Mouse (Mus musculus) left cerebral cortex, adult 8-10 months (tissue): ENCODE data around the gene Thbs1. TPM values are rescaled to one million over a fixed set of nuclear protein-coding genes. Genes with fewer than 3 reads are reported as not detected.
A peak's percentile ranks its signal among the peaks of the same experiment; 100 is the strongest.

ENCODE experiments used
- DNase-seq, 2 experiments: peaks; one replicate each; pipeline ENCODE4 v3.0.0; 2022; ENCODE audit warnings: low spot score in 2 of 2
- total RNA-seq, 4 experiments: library from RNA; stranded (reverse); gene quantifications; 2 replicates each; pipeline ENCODE4 v1.2.4; 2022

The Thbs1 gene
- total RNA-seq, result 1 to 10 TPM; 2.1 to 2.9 (median 2.3) TPM

DNA sequence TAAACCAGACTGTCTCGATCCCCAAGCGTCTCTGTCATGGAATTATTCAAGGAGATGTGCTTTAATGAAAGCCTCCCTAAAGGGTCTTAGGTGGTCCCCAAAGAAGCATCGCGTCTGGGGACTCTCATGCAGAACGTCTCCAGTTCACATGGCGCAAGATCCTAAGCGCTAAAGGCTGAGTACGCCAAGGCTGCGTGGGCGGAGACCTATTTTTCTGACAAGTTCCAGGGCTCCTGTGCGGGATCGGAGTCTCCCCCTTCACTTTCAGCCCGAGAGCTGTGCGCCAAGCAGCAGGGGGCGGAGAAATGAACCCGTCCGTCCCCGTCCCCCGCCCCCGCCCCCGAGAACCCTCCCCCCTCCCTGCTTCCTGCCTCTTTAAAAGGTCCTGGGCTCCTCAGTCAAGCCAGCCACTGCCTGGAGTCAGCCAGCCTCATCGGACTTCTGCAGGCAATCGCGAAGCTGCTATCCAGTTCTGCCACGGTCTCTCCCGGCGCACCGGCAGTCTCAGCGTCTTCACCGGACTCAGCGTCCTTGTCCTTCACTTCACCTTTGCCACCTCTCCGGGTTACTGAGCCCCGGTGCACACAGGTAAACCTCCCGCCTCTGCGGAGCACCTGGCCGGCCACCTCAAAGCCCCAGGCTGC is at the start of gene Thbs1:
Thbs1 (plus strand) TSS at position 389 of the 644 bp plus-strand sequence.
- DNase-seq, result peak; percentile 37 to 54

DNA sequence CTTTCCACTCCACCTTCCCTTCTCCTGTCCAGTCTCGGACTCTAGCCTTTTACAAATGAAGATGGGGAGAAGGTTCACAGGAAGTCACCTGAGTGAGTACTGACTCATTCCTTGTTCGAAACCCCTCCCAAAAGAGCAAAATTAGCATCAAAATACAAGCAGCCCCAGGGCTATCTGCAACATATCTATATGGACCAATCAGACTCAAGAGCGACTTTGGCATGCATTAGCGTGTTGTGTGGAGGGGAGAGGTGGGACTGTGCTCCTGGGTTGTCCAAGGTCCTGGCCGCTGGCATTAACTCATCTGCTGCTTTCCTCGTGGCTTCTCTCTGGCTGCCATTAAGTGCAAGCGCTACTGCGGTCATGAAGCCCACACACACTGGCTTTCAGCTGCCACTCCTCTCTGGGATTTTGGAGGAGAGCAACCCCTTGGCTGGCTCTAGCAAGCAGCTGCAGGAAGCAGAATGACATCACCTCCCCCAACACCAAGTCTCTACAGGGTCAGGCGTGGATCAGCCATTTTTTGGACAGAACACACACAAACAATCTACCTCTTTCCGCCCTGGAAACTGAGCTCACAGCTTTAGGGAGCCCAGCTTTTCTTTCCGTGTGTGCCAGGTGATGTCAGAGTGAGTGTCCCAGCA is 47.4 kb upstream of the Thbs1 start:
- no peak for DNase-seq

DNA sequence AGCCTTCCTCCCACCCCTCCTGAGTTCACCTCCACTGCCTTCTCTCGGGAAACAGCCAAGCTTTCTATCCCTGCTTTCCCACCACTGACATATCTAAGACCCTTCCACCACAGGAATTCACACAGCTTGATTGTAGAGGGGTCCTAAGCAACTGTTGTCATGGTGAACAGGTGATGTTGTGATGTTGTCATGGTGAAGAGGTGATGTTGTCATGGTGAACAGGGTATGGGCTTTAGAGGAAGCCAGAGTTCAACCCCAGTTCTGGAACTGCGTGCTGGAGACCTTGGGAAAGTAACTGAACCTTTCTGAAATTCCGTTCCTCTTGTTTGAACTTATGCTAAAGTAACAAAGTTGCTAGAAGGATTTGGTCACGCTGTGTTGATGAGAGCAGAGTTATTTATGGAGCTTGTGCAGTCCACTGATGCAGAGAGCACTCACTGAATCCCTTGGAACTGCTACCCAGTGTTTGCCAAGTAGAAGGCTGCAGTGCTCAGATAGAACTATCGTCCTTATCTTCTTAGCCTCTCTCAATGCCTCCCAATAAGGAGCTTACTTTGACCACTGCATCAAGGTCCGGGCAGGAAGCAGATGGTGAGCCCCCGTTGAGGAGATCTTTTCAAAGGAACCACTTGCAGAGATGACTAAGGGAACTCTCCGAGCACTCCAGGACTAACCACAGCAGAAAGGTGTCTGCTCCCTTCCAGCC is 45.5 kb upstream of the Thbs1 start:
- DNase-seq, result no peak

DNA sequence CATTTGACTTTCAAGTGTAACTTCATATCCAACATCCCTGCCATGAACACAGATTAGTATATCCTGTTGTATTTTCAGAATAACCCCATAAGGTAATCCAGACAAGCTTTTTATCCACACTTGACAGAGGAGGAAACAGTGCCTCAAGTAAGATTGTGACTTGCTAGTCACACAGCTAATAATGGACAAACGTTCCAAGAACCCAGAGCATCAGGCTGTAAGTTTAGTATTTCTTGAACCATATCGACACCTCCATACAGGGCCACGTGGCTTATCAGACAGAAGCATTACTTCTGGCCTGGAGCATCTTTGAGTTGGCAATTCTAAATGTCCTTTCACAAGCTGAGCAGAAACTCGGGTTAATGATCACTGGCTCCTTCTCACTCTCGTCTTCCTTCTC is 41.7 kb upstream of the Thbs1 start:
- no peak for DNase-seq

DNA sequence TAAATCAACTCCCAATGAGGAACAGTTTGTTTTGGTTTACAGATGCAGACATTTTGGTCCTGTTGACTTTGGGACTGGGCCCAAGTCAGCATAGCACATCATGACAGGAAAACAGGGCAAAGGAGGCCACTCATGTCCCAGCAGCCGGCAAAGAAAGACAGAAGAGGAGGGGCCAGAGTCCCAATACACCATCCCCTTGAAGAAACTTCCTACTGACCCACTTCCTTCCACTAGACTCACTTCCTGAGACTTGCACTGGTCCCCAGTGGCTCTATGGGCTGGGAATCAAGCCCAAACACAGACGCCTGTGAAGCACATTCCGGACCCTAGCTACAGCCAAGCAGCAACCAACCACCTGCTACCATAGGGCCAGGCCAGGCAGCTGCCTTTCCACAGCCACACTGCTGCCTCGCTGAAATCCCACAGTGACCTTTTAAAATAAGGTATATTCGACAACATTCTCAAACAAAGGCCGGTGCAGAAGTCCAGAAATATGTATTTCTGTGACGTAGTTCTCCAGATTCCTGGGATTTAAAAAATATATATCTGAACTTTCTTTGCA is 38.8 kb upstream of the Thbs1 start:
- DNase-seq, result no peak

DNA sequence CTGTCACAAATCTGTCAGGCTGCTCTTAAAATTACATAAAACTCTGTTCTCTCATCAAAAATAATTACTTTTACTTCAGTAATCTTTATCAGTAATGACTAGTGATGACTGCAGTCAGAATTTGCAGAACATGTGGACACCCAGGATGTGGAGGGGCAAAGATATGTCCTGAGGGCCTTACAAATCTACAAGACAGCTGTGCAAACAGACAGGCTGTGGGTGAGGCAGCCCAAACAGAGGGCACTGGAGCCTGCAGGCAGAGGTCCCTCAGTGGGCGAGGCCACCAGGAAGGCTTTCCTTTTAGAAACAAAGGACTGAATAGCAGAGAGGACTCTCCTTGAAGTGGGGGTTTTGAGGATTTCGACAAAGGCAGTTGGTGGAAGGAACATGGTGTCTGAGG is 37.6 kb upstream of the Thbs1 start:
- DNase-seq, result no peak

DNA sequence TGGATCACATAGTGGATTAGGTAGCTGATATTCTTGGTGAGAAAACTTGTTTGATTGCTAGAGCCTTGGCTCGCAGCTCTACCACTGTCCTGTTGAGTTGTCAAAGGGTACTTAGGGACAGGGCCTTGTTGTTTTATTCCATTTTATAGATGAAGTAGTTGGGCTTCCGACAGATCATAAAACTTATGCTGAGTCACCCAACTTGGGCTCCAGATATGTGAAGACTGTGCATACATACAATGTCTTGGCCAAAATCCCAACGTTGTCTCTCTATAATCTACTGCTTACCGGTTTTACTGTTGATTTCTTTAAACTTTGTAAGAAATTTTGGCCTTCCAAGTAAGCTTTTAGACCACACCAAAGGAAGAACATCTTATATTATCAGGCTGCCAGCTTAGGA is 36.5 kb upstream of the Thbs1 start:
- DNase-seq, result no peak

DNA sequence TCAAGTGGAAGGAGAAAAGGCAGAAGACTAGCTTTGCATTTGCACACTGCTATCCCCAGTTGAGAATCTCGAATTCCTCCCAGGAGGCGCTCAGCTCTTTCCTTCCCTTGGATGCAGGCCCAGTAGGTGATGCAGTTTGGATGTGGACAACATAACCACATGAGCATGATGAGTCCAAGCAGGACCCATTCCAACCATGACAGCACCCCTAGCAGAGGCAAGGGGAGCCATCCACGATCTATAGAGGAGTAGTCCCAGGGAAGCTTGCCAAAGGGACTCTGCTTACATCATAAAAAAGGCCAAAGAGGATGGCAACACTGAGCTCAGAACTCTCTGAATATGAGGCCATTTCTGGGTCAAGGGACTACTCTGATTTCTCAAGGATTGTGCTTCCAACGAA is 32.5 kb upstream of the Thbs1 start:
- DNase-seq, result no peak

DNA sequence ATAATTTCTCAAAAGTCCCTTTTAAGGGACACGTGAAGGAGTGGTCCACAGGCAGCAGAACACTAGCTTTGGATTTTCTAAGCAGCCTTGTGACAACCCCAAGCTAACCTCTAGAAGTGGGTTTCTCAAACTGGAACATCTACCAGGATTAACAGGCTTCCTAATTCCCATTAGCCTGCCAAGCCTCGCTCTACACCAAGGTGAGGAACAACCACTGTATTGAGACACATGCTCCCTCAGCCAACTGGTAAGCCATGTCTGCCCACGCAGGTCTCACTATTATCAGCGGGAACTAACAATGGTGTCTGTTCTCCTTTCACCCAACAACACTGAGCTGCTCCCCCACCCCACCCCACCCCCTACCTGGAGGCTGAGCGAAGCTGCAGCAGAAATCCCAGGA is 30.1 kb upstream of the Thbs1 start:
- no peak for DNase-seq

DNA sequence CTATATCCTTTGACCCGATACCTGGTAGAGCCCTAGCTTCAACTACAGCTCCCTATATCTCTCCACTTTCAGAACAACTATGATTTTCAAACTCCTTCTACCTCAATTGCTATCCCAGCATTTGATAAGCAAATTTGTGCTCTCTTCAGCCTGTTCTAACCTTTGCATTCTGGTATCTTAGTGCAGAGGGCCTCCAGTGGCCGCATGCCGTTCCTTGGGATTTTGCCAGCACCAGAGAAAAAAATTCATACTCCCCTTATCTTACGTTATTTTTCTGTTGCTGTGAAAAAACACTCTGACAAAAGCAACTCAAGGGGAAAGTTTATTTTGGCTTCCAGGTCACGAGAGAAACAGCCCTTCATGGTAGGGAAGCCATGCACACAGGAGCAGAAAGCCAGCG is 28.0 kb upstream of the Thbs1 start:
- DNase-seq, result no peak

DNA sequence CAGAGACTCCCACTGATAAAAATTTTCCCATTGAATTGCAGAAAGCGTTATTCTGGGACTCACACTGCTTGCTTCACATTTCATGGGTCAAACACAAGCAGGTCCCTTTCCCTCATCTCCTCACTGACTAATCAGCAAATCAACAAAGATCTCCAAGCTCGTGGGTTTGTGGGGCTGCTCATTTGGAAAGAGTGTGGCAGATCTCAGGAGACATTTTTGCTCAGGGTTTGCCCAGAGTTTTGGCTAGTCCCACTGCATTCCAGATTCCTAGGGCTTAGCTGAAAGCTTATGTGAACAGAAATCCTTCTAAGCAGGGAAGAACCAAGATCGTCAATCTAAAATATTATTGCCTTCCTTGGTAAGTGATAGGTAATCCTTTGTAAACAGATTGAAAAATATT is 27.0 kb upstream of the Thbs1 start:
- no peak for DNase-seq

DNA sequence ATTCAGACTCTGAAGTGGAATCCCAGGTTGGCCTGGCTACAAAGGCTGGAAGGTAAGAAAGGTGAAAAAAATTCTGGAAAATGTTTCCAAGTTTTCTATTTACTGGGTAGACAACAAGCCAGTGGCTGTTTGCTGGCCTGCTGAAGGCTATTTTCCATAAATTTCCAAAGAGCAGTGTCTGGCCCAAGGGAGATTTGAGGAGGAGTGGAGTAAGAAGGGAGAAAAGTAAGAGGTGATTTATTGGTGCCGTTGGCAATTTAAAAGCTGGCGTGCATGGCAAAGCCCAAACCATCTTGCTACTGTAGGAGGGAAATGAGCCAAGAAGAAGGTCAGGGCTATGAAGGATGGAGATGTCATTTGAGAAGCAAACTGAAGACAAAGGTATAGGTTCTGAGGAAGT is 26.0 kb upstream of the Thbs1 start:
- no peak for DNase-seq

DNA sequence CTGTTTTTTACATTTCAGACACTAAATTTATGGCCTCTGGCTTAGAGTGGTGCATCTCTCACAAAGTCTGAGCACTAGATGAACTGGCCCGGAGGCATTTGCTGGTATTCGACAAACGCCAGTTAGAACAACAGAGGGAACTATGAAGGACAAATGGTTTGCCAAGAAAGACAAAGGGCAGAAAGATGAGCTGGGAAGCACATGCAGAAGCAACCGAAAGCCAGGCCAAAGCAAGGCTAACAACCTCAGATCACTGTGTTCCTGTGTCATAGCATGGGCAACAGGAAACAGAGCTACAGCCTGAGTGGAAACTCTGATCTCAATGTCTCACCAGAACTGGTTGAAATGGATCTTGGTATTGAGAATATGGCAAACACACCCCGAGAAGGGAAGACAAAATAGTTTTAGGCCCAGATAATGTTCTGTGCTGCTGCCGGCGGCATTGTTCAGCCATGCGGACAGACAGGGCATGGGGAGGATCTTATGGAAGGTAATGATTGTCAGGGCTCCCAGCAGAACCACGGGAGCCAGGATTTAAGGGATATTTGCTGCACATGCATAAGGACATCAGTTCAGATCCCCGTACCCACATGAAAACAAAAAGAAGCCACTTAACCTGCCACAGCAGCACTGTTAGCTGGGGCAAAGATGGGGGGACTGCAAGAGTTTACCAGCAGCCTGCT is 24.5 kb upstream of the Thbs1 start:
- DNase-seq, result no peak

DNA sequence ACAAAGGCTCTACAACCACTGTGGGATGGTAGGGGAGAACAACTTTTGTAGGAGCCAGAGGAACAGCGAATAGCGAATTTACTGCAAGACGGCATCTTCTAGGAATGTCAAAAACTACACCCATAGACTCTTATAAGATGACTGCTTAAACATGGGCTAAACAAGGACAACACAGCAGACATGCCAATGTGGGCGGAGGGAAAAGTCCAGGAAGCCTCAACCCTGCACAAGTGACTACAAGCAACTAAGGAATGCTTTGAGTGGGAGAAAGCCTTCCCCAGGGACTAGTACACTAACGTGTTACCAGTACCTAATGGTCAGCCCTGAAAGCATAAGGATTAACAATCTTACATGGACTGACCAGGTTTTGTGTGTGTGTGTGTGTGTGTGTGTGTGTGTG is 20.4 kb upstream of the Thbs1 start:
- DNase-seq, result no peak

DNA sequence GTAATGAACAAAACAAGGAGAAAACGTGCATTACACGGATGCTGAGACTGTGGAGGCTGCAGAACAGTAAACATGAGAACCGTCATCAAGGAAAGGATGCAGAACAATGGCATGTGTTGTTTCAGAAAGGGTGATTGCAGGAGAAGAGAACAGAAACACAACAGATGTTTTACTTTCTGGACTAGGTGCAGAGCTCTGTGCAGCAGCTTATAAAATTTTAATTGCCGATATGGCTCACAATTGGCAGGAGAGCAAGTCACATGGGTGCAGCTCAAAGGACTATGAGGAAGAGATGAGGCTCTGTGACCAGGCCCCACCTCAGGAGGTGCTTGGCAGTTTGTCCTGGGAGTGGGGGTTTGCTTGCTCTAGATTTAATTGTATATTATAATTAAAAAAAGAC is 12.6 kb upstream of the Thbs1 start:
- DNase-seq, result no peak

DNA sequence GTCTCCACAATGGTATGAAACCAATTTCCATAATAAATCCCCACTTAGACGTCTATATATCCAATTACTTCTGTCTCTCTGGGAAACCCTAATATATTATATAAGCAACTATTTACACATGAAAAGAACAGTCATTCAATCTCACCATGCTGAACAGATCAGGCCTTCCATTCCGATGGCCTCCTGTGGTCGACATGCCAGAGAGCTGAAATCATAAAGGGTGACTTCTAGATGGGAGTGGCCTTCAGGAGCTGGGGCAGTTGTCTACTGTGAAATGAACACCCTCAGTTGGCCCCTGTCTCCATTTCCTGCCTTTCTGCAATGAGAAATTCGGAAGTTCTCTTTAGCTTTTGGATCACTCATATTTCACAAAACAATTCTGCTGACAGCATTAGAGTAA is 9.5 kb upstream of the Thbs1 start:
- no peak for DNase-seq

DNA sequence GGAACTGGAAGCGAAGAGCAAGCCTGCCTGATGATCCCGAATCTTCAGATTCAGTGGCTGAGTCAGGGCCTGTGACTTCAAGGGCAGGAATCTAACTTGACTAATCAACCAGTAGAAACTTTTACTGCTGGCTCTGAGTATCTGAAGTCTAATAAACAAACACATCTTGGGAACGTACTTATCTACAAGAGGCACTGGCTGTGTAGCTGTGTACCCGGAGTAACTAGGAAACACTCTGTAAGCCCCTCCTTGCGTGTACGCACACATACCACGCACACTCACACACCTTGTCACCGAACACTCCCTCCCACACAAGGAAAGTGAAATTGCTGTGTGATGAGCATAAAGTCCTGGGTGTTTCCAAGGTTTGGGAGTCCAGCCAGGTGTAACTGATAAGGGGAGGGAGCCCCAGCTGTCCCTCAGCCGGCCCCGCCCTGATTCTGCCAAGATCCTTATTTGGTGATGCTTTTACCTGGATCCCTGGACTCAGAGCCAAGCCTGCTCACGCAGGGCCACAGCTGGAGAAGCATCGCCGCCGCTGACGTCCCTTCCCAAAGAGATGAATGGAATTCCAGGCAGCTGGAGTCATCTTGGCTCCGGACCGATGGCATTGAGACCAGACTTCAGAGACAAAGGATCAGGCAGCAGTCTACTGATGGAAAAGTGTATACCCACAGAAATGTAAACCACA is 1.3 kb upstream of the Thbs1 start:
- DNase-seq, result no peak

DNA sequence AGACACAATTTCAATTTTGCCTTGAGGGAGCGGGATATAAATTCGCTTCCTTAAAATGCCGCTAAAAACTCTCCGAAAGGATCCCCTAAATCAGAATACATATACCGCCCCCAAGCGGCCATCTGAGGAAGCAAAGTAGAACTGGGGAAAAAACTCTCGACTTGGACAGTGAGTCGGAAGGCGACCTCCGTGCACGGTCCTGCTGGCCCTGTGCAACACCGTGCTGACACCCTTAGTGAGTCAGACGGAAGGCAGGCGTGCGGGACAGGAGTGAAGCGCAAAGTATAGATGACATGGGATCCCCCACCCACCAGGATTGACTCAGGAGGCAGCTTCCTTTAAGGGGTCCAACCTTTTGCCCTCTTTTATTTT is 574 bp upstream of the Thbs1 start:
- peak; percentile 62 to 79 for DNase-seq

DNA sequence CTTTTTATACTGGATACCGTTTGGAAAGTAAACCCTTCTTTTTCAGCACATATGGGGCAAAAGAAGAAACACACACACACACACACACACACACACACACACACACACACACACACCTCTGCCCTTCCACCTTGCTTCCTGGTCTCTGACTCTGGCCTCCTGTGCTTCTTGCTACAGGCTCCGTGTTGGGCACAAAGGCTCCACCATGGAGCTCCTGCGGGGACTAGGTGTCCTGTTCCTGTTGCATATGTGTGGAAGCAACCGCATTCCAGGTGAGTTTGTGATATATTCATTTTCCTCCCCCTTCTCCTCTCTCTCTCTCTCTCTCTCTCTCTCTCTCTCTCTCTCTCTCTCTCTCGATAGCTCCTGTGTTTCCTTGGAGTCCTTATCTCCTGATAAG is 762 bp downstream of the Thbs1 start:
- no peak for DNase-seq

DNA sequence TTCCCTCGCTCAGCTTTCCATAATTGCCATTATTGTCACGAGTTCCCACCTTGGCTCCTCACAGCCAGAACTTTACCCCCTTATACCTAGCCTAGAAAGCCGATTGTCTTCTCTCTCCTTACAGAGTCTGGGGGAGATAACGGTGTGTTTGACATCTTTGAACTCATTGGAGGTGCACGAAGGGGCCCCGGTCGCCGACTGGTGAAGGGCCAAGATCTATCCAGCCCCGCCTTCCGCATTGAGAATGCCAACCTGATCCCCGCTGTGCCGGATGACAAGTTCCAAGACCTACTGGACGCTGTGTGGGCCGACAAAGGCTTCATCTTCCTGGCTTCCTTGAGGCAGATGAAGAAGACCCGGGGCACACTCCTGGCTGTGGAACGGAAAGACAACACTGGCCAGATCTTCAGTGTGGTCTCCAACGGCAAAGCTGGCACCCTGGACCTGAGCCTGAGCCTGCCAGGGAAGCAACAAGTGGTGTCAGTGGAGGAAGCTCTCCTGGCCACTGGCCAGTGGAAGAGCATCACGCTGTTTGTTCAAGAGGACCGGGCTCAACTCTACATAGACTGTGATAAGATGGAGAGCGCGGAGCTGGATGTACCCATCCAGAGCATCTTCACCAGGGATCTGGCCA is 1.3 kb downstream of the Thbs1 start:
- no peak for DNase-seq
